Mouse (Mus musculus) left cerebral cortex, postnatal 4 days (tissue): ENCODE measurements around the gene Atp13a2. TPM values are rescaled to one million over a fixed set of nuclear protein-coding genes. Genes with fewer than 3 reads are reported as not detected.
A peak's percentile ranks its signal among the peaks of the same experiment; 100 is the strongest.

Experiments
- DNase-seq: peaks from one replicate; pipeline ENCODE4 v3.0.0-alpha.2; 2022
- intact Hi-C: fragments of 180-260 bp; cut with DNase I; formaldehyde crosslinking; loops from one replicate; pipeline ENCODE4 v1.15.1; 2025
- total RNA-seq, 2 experiments: library from RNA; stranded (reverse); gene quantifications; 2 replicates each; pipeline ENCODE4 v1.2.3; 2021

Gene Atp13a2
- total RNA-seq, 2 experiments from 2014 or later, result 237 to 241 TPM

DNA sequence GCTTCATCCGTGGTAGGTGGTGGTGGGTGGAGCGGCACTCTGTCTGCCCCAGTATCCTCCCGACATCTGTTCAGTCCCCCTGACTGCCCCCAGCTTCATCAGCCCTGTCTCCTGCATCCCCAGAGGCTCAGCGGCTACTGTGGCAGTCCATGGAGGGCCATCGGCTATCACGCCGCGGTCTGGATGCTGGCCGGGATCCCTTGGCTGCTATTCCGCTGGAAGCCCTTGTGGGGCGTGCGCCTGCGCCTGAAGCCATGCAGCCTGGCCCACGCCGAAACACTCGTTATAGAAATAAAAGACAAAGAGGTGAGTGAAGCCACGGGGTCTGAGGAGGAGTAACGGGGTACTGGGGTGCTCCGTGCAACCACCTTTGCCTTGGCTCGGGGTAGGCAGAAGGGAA lies 5.5 kb downstream of the Atp13a2 start:
- DNase-seq, result no peak
- intact Hi-C loops, result no loop called here

DNA sequence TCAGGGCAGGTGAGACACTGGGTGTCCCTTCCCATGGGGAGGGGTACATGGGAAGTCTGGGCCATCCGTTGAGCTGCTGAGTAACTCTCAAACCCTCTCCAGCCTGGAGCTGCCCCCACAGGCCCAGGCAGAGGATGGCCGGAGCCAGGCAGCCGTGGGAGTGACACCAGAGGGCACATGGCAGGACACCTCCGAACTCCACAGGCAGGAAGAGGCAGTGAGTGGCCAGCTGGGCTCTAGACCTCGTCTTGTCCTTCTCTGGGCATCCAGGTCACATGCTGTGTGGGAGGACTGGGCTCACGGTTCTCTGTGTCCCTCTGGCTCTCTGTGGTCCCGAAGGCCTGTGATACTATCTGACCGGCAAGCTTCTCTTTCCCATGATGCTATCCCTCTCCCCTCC lies 7.2 kb downstream of the Atp13a2 start:
- DNase-seq, result no peak
- intact Hi-C loops, result no loop called here

- DNase-seq, result no peak
- intact Hi-C loops, result no loop called here
Observed at GRCm38 (mm10) chr4:140995811-140996210, 9.1 kb downstream of the Atp13a2 start.

- intact Hi-C loops, result no loop called here
- DNase-seq, result no peak
Observed at GRCm38 (mm10) chr4:140996812-140997211, 10.1 kb downstream of the Atp13a2 start.

DNA sequence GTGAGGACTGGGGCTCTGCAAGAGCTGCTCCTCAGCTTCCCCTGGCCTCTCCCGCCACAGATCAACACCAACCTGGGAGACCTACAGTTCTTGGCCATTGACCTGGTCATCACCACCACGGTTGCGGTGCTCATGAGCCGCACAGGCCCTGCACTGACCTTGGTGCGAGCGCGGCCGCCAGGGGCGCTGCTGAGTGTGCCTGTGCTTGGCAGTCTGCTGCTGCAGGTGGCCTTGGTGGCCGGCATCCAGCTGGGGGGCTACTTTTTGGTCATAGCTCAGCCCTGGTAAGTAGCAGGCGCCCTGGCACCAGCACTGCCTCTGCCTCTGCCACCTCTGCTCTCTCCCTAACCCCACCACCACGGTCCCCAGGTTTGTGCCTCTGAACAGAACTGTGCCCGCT lies 19.3 kb downstream of the Atp13a2 start:
- peak; percentile 81 for DNase-seq
- intact Hi-C loops, result no loop called here

GRCm38 (mm10) chr4:141008028-141008427 lies 21.4 kb downstream of the Atp13a2 start:
- intact Hi-C loops, result no loop called here
- DNase-seq, result no peak

DNA sequence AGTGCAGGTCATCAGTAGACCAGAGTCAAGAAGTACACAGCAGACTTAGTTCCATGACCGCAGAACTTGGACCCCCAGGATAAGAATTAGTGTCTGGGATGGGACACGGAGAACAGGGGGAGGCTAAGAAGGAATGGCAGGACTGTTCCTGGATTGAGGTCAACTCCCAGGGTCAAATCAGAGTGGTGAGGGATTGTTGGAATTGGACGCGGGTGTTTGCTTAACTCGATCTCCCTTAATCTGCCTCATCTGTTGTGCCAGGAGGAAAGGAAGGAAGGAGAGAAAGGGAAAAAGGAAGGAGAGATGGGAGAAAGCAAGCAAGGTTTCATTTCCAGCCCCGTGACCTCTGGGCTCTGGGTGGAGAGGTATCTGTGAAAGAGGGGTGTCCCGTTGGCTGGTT lies 23.4 kb downstream of the Atp13a2 start, which contains the start of gene Mfap2:
Gene Mfap2 (plus strand): TSS at position 301 of the 400 bp plus-strand sequence.
- no peak for DNase-seq
- intact Hi-C loops, result no loop called here

- intact Hi-C loops, result no loop called here
- DNase-seq, result no peak
Observed at GRCm38 (mm10) chr4:141010526-141010925, 23.9 kb downstream of the Atp13a2 start.

DNA sequence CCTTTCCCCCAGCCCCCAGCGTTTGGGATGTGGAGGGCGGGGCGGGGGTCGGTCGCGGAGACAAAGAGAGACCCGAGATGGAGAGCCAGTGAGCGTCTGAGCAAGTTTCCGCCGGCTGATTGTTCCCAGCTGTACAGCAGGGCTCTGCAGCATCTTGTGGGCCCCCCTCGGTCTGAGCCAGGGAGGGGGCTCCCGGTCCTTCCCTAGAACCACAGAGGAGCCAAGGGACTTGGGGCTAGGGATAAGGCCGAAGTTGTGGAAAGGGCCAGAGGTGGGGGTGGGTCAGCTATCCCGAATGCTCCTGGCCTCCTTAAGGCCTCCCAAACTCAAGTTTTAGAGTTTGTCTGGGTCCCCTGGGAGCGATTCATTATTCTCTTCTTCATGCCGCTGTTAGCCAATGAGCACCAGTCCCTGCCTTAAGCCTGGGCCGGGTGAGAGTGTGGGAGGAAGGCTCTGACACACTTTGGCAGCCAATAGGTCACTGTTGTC lies 24.3 kb downstream of the Atp13a2 start:
- no peak for DNase-seq
- intact Hi-C loops, result no loop called here

DNA sequence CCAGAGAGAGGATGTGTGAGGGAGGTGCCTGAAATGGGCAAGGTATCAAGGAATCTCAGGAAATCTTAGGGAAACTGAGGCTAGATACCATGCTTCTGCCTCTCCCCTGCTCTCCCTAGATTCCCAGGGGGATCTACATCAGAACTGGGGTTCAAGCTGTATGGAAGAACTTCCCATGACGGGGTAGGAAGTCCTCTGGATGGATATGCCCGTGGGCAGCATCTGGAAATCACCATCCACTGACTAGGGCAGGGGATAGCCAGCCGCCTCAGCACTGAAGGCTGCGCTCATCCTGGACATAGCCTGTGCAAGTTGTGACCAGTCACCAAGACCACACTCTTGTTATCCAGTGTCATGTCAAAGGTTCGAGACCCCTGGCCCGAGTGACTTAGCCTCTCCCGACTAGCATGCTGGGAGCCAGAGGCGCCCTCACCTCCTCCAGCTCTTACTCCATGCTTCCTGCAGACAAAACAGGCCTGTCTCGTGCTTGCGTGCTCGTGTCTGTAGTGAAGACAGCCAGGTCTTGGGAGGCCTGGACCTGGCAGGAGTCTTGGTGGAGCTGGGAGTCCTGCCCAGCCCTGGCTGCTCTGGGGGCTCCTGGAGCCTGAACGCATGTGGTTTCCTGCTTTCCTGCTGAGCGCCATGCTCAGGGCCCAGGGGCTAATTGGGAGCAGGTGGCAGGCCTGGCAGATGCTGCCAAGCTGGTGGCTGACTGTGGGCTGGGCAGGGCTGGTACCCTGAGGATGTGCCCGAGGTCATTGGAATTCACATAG lies 25.1 kb downstream of the Atp13a2 start:
- intact Hi-C loops, result no loop called here

DNA sequence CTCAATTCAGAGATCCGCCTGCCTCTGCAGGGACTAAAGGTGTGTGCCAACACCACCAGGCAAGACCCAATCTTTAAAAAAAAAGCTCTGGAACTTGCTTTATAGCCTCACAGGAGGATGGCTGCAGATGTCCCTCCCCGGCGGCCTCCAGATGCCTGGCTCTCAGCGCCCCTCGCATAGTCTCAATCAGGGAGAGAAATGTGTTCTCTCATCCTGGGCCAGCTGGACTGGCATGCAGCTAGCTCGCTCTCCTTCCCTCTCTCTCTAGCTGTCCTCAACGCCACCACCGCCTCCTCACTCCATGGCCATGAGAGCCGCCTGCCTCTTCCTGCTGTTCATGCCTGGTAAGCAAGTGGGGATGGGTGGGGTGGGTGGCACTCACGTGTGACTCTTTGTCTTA lies 25.9 kb downstream of the Atp13a2 start:
- intact Hi-C loops, result no loop called here
- no peak for DNase-seq

More for the DNA sequence above, 25.1 kb downstream of the Atp13a2 start:
- DNase-seq, result peak; percentile 86

DNA sequence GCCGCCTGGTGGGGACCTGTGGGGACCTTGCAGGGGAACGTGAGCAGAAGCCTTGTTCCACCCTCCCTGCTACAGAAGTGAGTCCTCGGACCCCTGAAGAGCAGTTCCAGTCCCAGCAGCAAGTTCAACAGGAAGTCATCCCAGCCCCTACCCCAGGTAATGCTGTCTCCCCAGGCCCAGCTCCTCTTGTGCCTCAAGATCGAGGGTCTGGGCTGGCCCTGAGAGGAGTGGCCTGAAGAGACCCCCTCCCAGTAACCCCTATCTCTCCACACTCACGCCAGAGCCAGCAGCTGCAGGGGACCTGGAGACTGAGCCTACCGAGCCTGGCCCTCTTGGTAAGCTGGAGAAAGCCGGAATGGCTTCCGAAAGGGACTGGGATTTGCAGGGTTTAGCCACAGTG lies 27.4 kb downstream of the Atp13a2 start:
- intact Hi-C loops, result no loop called here
- no peak for DNase-seq

- intact Hi-C loops, result no loop called here
- no peak for DNase-seq
Observed at GRCm38 (mm10) chr4:141014856-141015255, 28.2 kb downstream of the Atp13a2 start.

DNA sequence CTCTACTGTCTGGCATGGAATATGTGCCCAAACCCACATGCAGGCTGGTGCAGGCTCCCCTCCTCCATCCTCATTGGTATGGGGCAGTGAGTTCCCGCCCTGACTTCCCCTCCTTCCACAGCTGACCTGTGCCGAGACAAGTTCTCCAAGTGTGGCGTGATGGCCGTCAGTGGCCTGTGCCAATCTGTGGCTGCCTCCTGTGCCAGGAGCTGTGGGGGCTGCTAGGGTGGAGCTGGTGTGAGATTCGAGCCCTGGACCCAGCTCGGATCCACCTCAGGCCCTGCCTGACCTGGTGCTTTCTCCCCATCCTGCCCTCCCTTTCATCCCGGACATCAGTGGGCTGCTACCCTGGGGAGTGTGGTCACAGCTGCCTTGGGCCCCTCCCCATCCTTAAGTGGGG lies 28.7 kb downstream of the Atp13a2 start:
- DNase-seq, result no peak
- intact Hi-C loops, result no loop called here

GRCm38 (mm10) chr4:141016311-141016710 lies 29.6 kb downstream of the Atp13a2 start:
- DNase-seq, result no peak
- intact Hi-C loops, result no loop called here

DNA sequence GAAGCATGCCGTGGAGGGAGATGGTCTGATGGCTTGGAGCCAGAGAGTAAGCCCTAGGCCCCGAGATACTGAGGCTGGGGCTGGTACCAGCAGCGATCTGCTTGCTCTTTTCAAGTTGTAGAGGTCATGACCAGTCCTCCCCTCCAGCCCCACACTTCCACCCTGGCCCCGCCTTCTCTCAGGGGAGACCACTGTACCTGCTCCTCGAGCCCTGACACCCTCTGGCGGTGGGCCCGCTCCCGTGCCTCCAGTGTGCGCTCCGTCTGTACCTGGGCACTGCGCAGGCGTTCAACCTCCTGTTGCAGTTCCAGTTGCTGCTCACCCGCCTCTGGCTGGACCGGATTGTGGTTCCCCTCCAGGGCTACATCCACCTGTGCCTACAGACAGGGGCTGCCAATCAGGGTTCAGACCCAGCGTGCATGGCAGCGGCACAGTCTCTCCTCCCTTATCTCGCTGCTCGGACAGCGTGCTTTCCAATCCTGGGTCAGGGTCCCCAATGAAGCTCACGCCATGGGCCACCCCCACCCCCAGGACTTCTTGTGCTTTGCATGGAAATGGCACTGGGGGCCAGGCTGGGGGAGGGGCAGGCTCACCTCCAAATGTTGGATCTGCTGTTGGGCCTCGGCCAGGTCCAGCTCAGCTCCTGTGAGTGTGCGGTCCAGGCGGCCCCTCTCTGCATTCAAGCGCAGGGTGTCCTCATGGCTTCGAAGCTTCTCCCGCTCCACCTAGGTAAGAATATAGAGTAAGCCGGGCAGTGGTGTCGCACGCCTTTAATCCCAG lies 31.2 kb downstream of the Atp13a2 start:
- DNase-seq, result no peak

GRCm38 (mm10) chr4:141020220-141020619 lies 33.5 kb downstream of the Atp13a2 start:
- DNase-seq, result no peak
- intact Hi-C loops, result no loop called here

More for the DNA sequence above, 31.2 kb downstream of the Atp13a2 start:
- intact Hi-C loops, result no loop called here

GRCm38 (mm10) chr4:141020811-141021613 lies 34.3 kb downstream of the Atp13a2 start:
- peak; percentile 91 for DNase-seq
- intact Hi-C loops, result no loop called here

- intact Hi-C loops, result no loop called here
- DNase-seq, result peak; percentile 61
Observed at GRCm38 (mm10) chr4:141021614-141021929, 34.9 kb downstream of the Atp13a2 start.

DNA sequence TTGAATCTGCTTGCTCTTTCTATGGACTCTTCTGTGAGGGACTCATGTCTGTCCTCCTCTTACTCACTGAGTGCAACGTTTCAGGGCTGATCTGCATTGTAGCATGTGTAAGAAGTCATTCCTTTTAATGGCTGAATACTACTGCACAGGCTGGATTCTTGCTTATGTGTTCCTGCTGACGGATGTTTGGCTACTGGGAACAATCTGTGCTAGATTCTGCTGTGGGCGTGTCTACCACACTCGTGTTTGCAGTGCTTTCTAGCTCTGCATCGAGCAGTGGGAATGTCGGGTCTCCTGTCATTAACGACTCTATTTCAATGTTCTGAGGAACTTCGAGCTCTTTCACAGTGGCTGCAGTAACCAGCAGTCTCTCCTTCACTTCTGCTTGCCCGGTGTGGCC lies 37.4 kb downstream of the Atp13a2 start:
- intact Hi-C loops, result no loop called here
- no peak for DNase-seq

DNA sequence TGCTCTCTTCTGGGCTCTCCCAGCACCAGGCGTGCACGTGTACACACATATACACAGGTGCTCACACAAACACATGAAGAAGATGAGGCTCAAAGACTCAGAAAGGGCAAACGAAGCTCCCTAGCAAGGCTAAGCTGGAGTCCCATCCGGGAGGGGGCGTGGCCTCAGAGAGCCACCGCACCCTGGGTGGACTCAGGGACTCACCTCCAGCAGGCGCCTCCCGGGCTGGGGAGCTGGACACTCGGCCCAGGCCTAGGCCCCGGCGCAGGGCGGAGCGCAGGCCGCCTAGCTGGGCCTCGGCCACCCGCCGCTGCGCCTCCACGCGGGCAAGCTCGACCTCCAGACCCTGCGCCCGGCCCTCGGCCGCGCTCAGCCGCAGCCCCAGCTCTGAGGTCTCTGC lies 38.3 kb downstream of the Atp13a2 start:
- no peak for DNase-seq
- intact Hi-C loops, result no loop called here
